ENCODE assay signal across 19 mouse cellular contexts in the genomic region with DNA sequence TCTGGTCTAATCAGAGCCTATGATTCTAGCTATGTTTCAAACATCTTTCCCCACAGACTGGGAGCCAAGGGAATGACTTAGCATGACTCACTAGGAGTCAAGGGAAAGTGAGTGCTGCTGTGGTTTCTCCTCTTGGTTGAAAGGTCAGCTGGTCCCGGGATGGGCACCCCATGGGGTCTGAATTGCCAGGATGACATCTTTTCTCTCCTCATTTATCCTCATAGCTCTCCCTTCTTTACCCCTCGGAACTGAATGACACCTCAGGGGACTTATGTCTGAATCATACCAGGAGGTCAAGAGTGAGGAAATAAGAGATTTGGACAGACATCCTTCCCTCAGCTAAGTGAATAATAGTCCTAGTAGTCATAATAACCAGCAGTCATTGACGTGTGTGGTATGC.
DNase-seq lines count a peak whose midpoint lies in the region; ATAC-seq and TF ChIP-seq lines count a peak whose summit lies in the region.
"Had no signal": no experiment of that assay in that cellular context is flagged by ENCODE, and none has a peak within 500 bp of the region (broad histone marks: within the 10 kb centered on the region; RNA-seq: fewer than 3 reads in every experiment).

No protein-coding gene starts in this region.

- no peaks in the 10 kb centered on the region for H3K36me3 ChIP-seq in heart, adult 2 months (ENCODE audit: control insufficient read depth, insufficient read depth, low read length)
- no peaks in the 10 kb centered on the region for H3K36me3 ChIP-seq in hindbrain, embryonic 16.5 days (ENCODE audit: control insufficient read depth, insufficient read depth, low read length)
- no peaks in the 10 kb centered on the region for H3K36me3 ChIP-seq in forebrain, embryonic 11.5 days (ENCODE audit: control insufficient read depth, insufficient read depth, low read length)
- H3K36me3 ChIP-seq: heart, embryonic 15.5 days; hindbrain, embryonic 10.5 days; lung, embryonic 15.5 days; midbrain, embryonic 10.5 days had no signal

- no peak overlapping the region for H3K9ac ChIP-seq in heart, adult 2 months (ENCODE audit: low read depth, low read length)
- no peak overlapping the region for H3K9ac ChIP-seq in hindbrain, embryonic 16.5 days (ENCODE audit: low read depth, low read length)
- no peak overlapping the region for H3K9ac ChIP-seq in forebrain, embryonic 11.5 days (ENCODE audit: low read length)
- H3K9ac ChIP-seq: heart, embryonic 15.5 days; liver, embryonic 14.5 days; lung, embryonic 15.5 days had no signal

- TF ChIP-seq POLR2A in heart, adult 2 months (IDR thresholded peaks at IDR 0.05; ENCODE audit: insufficient read depth, low read depth, low read length): no peak

- H3K27me3 ChIP-seq in heart, adult 2 months (ENCODE audit: control insufficient read depth, insufficient read depth, low read length): no peaks in the 10 kb centered on the region
- H3K27me3 ChIP-seq in hindbrain, embryonic 16.5 days (replicated peaks; ENCODE audit: control insufficient read depth, insufficient read depth, low read length): no peaks in the 10 kb centered on the region
- H3K27me3 ChIP-seq in forebrain, embryonic 11.5 days (ENCODE audit: control insufficient read depth, insufficient read depth, low read length): no peaks in the 10 kb centered on the region
- H3K27me3 ChIP-seq: heart, embryonic 15.5 days; lung, embryonic 15.5 days had no signal

- H3K27ac ChIP-seq in heart, adult 2 months: no peak overlapping the region
- H3K27ac ChIP-seq in hindbrain, embryonic 16.5 days (ENCODE audit: low read depth, low read length): no peak overlapping the region
- no peak overlapping the region for H3K27ac ChIP-seq in forebrain, embryonic 11.5 days (ENCODE audit: low read depth, low read length)
- H3K27ac ChIP-seq: heart, embryonic 15.5 days; hindbrain, embryonic 10.5 days; liver, embryonic 14.5 days; lung, embryonic 15.5 days; midbrain, embryonic 10.5 days had no signal

- peak; percentile 13 to 22 for DNase-seq in heart, adult 2 months
- DNase-seq in heart, postnatal 10 days: no peak
- peak; percentile 94 for DNase-seq in NIH3T3 (ENCODE audit: low read depth)
- DNase-seq in adrenal gland, postnatal 14 days: peak; percentile 31
- DNase-seq in testis, postnatal 14 days (ENCODE audit: low spot score): no peak
- DNase-seq in forebrain, embryonic 11.5 days (ENCODE audit: low spot score): no peak
- DNase-seq: cerebellum, adult 2 months; gastrocnemius, postnatal 25 days; kidney, adult 9 months; kidney, postnatal 25 days; lung, postnatal 4 days; thymus, postnatal 36 days had no signal

- no peak overlapping the region for H3K4me2 ChIP-seq in hindbrain, embryonic 16.5 days (ENCODE audit: low read length)
- no peak overlapping the region for H3K4me2 ChIP-seq in forebrain, embryonic 11.5 days (ENCODE audit: low read depth, low read length, severe bottlenecking)
- H3K4me2 ChIP-seq: heart, embryonic 15.5 days; lung, embryonic 15.5 days had no signal

- TF ChIP-seq CTCF in heart, adult 2 months (IDR thresholded peaks at IDR 0.05): no peak

- ATAC-seq in hindbrain, embryonic 16.5 days: no peak
- no peak for ATAC-seq in forebrain, embryonic 11.5 days (replicated peaks; ENCODE audit: low FRiP score)
- ATAC-seq: forebrain, embryonic 14.5 days had no signal

- WGBS in heart, adult 2 months: 33% methylated on average over 3 of the region's 3 CpGs
- 44% methylated on average over 3 of the region's 3 CpGs for WGBS in hindbrain, embryonic 16.5 days
- WGBS in forebrain, embryonic 11.5 days: 50% methylated on average over 3 of the region's 3 CpGs

- H3K4me3 ChIP-seq in heart, adult 2 months: no peak overlapping the region
- H3K4me3 ChIP-seq in hindbrain, embryonic 16.5 days (ENCODE audit: low read length): no peak overlapping the region
- H3K4me3 ChIP-seq in forebrain, embryonic 11.5 days (ENCODE audit: low read depth, low read length): no peak overlapping the region
- H3K4me3 ChIP-seq: heart, embryonic 15.5 days; hindbrain, embryonic 10.5 days; lung, embryonic 15.5 days; midbrain, embryonic 10.5 days had no signal

- no peaks in the 10 kb centered on the region for H3K79me2 ChIP-seq in heart, adult 2 months (replicated peaks; ENCODE audit: control insufficient read depth, insufficient read depth, low read length)

- H3K9me3 ChIP-seq in hindbrain, embryonic 16.5 days (ENCODE audit: control insufficient read depth, low read length): no peaks in the 10 kb centered on the region
- no peaks in the 10 kb centered on the region for H3K9me3 ChIP-seq in forebrain, embryonic 11.5 days (ENCODE audit: control insufficient read depth, low read length)
- H3K9me3 ChIP-seq: heart, embryonic 15.5 days; hindbrain, embryonic 10.5 days; lung, embryonic 15.5 days; midbrain, embryonic 10.5 days had no signal

- H3K4me1 ChIP-seq in heart, adult 2 months (ENCODE audit: control insufficient read depth, insufficient read depth, low read length): no peaks in the 10 kb centered on the region
- H3K4me1 ChIP-seq in hindbrain, embryonic 16.5 days (ENCODE audit: control insufficient read depth, insufficient read depth, low read depth, low read length): no peaks in the 10 kb centered on the region
- no peaks in the 10 kb centered on the region for H3K4me1 ChIP-seq in forebrain, embryonic 11.5 days (replicated peaks; ENCODE audit: control insufficient read depth, insufficient read depth, low read length)
- H3K4me1 ChIP-seq: heart, embryonic 15.5 days; hindbrain, embryonic 10.5 days; lung, embryonic 15.5 days; midbrain, embryonic 10.5 days had no signal

- intact Hi-C loops in heart, adult 2 months (cut with DNase I): no loop called here
- intact Hi-C loops in heart, postnatal 10 days (cut with DNase I): no loop called here

- no peak for TF ChIP-seq EP300 in heart, adult 2 months (IDR thresholded peaks at IDR 0.05; ENCODE audit: insufficient read depth, low read depth, low read length)

Comparison
In these comparisons a context has a peak if more than half of its experiments do, and no peak if none do; other contexts are left out.
1. DNase-seq: peak in heart, adult 2 months (2 of 2), NIH3T3 (single experiment) and adrenal gland, postnatal 14 days (single experiment); none in heart, postnatal 10 days (0 of 2), testis, postnatal 14 days (single experiment) and forebrain, embryonic 11.5 days (single experiment).